Mouse (Mus musculus) hindbrain, embryonic 11.5 days (tissue): ENCODE results near the gene Phb. TPM values are rescaled to one million over a fixed set of nuclear protein-coding genes. Genes with fewer than 3 reads are reported as not detected.

ENCODE experiments used
- ATAC-seq: fragments of 200-750 bp; cut with Nextera tagmentation; 2 replicates; pipeline ENCODE4 v1.8.0; 2017; ENCODE audit warnings: mild to moderate bottlenecking, moderate TSS enrichment, moderate library complexity; ENCODE audit not compliant: low FRiP score
- DNase-seq: peaks from one replicate; pipeline ENCODE4 v3.0.0-alpha.2; 2015; ENCODE audit warnings: low spot score
- H3K27ac ChIP-seq: fragments of 300-500 bp; sonication (generic); 2 replicates; pipeline ENCODE4 v1.5.1; 2014; ENCODE audit warnings: mild to moderate bottlenecking, low read depth, low read length
- H3K27me3 ChIP-seq: fragments of 300-500 bp; sonication (generic); 2 replicates; pipeline ENCODE4 v1.6.1; 2014; ENCODE audit warnings: mild to moderate bottlenecking, low read length, moderate library complexity, mixed read lengths; ENCODE audit not compliant: control insufficient read depth, insufficient read depth
- H3K36me3 ChIP-seq: fragments of 300-500 bp; sonication (generic); 2 replicates; pipeline ENCODE4 v1.6.1; 2014; ENCODE audit warnings: mild to moderate bottlenecking, low read length, moderate library complexity, mixed read lengths; ENCODE audit not compliant: control insufficient read depth, insufficient read depth
- H3K4me1 ChIP-seq: fragments of 300-500 bp; sonication (generic); replicated peaks from 2 replicates; pipeline ENCODE4 v1.6.1; 2014; ENCODE audit warnings: low read length, mixed read lengths; ENCODE audit not compliant: control insufficient read depth, insufficient read depth
- H3K4me2 ChIP-seq: fragments of 300-500 bp; sonication (generic); replicated peaks from 2 replicates; pipeline ENCODE4 v1.6.1; 2014; ENCODE audit warnings: mild to moderate bottlenecking, low read depth, low read length
- H3K4me3 ChIP-seq: fragments of 300-500 bp; sonication (generic); 2 replicates; pipeline ENCODE4 v1.5.1; 2014; ENCODE audit warnings: low read depth, low read length
- H3K9ac ChIP-seq: fragments of 300-500 bp; sonication (generic); 2 replicates; pipeline ENCODE4 v1.6.1; 2014; ENCODE audit warnings: low read depth, low read length
- H3K9me3 ChIP-seq: fragments of 300-500 bp; sonication (generic); 2 replicates; pipeline ENCODE4 v1.6.1; 2016; ENCODE audit warnings: low read length; ENCODE audit not compliant: control insufficient read depth
- WGBS: fragments of 180-500 bp; shearing (Covaris S2); extraction: QIAGEN DNeasy Blood & Tissue Kit; methylation state at CpG from one replicate; pipeline ENCODE4 v1.1.7; 2014; 5-methylcytosine and 5-hydroxymethylcytosine counted together
- polyA plus RNA-seq: library from polyadenylated mRNA; unstranded; fragments of >200 nt; fragmentation: Nextera tagmentation; extraction: Ambion mirVana; gene quantifications from 2 replicates; pipeline ENCODE4 v1.2.1, GENCODE M21; 2014

Gene Phb
- polyA plus RNA-seq, 1 experiment from 2014 or later = 176 TPM

GRCm38 (mm10) chr11:95710478-95710877, 43.7 kb downstream of the Phb start:
- DNase-seq (no peak), ATAC-seq (no peak)
- no peak overlapping the region for H3K27ac ChIP-seq
- peaks cover 4% of the 10 kb centered on the region; the same call in 1 of the 2 replicates for H3K4me1 ChIP-seq
- H3K4me3 ChIP-seq = no peak overlapping the region
- WGBS = 81% methylated on average over 7 of the region's 7 CpGs
- H3K4me2 ChIP-seq = no peak overlapping the region
- H3K27me3 ChIP-seq = no peaks in the 10 kb centered on the region
- H3K9me3 ChIP-seq = no peaks in the 10 kb centered on the region
- H3K36me3 ChIP-seq = no peaks in the 10 kb centered on the region
- no peak overlapping the region for H3K9ac ChIP-seq

DNA sequence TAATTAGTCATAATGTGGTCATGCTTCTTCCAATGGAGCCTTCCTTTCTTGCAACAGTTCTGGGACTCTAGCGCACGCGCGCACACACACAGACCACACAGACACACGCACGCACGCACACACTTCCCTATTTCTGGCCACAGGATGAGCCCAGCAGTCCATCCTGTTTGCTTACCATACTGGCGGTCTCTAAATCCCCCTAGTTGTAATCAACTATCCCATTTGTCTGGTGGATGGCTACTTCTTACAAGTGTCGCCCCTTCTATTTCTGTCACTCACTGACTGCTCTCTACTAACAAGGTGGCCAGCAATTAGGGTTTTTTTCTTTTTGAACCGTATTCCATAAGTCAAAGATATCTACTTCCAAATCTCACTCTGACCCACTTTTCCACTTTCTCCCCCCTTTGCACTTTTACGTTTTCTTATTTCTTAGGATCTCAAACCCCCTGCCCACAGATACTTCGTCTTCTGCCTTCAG, 45.4 kb downstream of the Phb start:
- Histone ChIP-seq H3K36me3 (no peaks in the 10 kb centered on the region), H3K27me3 (no peaks in the 10 kb centered on the region), H3K4me3 (peak overlapping the region; percentile 92), H3K4me2 (peak overlapping the region; percentile 84), H3K9ac (no peak overlapping the region), H3K27ac (peak overlapping the region; percentile 98), H3K4me1 (peaks cover 4% of the 10 kb centered on the region; the same call in 1 of the 2 replicates), H3K9me3 (no peaks in the 10 kb centered on the region)
- ATAC-seq = peak; percentile 38
- WGBS = 37% methylated on average over 12 of the region's 12 CpGs
- no peak for DNase-seq

- no peaks in the 10 kb centered on the region for H3K9me3 ChIP-seq
- no peaks in the 10 kb centered on the region for H3K27me3 ChIP-seq
- ATAC-seq (peak; percentile 91), DNase-seq (peak; percentile 91)
- peaks cover 4% of the 10 kb centered on the region; the same call in 1 of the 2 replicates for H3K4me1 ChIP-seq
- H3K4me2 ChIP-seq = peak within 1 kb of the TSS; percentile 84
- under 1% methylated on average over 25 of the region's 103 CpGs for WGBS
- H3K36me3 ChIP-seq = no peaks in the 10 kb centered on the region
- H3K4me3 ChIP-seq = peak within 1 kb of the TSS; percentile 92
- peak within 1 kb of the TSS; percentile 96 for H3K9ac ChIP-seq
- peak within 1 kb of the TSS; percentile 98 for H3K27ac ChIP-seq
Observed at GRCm38 (mm10) chr11:95712563-95713224, 45.9 kb downstream of the Phb start, which contains the start of gene Zfp652. Zfp652 (plus strand) TSS chr11:95712673.

DNA sequence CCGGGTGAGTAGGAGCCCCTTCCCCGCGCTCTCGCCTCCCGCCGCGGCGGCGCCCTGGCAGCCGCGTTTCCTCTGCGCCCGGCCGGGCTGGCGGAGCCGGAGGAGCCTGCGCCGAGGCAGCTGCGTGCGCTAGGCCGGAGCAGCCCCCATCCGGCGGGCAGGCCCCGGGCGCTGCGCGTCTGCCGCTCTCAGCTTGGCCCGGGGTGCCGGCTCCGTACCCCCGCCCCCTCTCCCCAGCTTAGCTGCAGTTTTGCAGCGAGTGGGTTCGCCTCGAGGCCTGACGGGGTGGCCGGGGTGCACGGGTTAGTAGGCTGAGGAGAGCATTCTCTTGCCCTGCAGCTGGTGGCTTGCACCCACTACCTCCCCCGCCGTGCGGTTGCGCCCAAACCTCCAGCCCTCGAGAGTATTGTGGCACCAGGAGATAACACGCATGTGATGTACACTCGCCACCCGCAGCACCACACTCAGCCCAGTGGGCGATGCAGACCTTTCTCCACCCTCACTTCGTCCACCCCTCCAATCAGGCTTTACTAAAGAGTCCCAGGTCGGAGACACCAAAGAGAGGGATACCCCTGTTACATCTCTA, 46.6 kb downstream of the Phb start:
- H3K4me3 ChIP-seq = peak overlapping the region; percentile 92
- peak overlapping the region; percentile 84 for H3K4me2 ChIP-seq
- no peaks in the 10 kb centered on the region for H3K27me3 ChIP-seq
- H3K27ac ChIP-seq = peak overlapping the region; percentile 98
- DNase-seq = peak; percentile 68
- H3K36me3 ChIP-seq = no peaks in the 10 kb centered on the region
- peaks cover 4% of the 10 kb centered on the region; the same call in 1 of the 2 replicates for H3K4me1 ChIP-seq
- peak; percentile 68 for ATAC-seq
- under 1% methylated on average over 32 of the region's 49 CpGs for WGBS
- no peaks in the 10 kb centered on the region for H3K9me3 ChIP-seq
- H3K9ac ChIP-seq = peak overlapping the region; percentile 96

- H3K36me3 ChIP-seq = no peaks in the 10 kb centered on the region
- H3K4me3 ChIP-seq = peak overlapping the region; percentile 92
- H3K27ac ChIP-seq = peak overlapping the region; percentile 98
- ATAC-seq = 0 out of 2 replicates have a peak, but pooled peaks have one; percentile 9
- H3K4me2 ChIP-seq = peak overlapping the region; percentile 84
- peak overlapping the region; percentile 96 for H3K9ac ChIP-seq
- 2% methylated on average over 13 of the region's 13 CpGs for WGBS
- H3K9me3 ChIP-seq = no peaks in the 10 kb centered on the region
- H3K27me3 ChIP-seq = no peaks in the 10 kb centered on the region
- peaks cover 4% of the 10 kb centered on the region; the same call in 1 of the 2 replicates for H3K4me1 ChIP-seq
- no peak for DNase-seq
Observed at GRCm38 (mm10) chr11:95713811-95714241, 47.1 kb downstream of the Phb start.

DNA sequence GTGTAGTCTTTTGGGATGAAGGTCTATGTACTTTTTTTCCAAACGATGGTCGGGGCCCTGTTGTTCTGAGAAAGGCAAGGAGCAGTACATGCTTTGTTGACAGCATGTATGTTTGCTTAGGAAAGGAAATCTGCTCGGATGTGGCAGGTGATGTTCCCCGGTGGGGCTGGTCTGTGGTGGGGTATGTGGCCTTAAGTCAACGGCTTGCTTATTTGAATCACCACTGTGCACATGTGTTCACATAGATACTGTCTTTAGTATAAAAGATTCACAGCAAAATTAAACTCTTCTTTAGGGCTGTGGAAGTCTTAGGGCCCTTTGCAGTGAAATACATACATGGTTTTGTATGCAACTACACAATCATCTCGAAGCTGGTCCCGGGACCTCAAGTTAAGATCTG, 47.7 kb downstream of the Phb start:
- no peak for ATAC-seq
- H3K27me3 ChIP-seq = no peaks in the 10 kb centered on the region
- peaks cover 4% of the 10 kb centered on the region; the same call in 1 of the 2 replicates for H3K4me1 ChIP-seq
- no peaks in the 10 kb centered on the region for H3K9me3 ChIP-seq
- peak overlapping the region; percentile 92 for H3K4me3 ChIP-seq
- DNase-seq = peak; percentile 10
- H3K9ac ChIP-seq = peak overlapping the region; percentile 96
- 54% methylated on average over 7 of the region's 7 CpGs for WGBS
- no peak overlapping the region for H3K27ac ChIP-seq
- H3K36me3 ChIP-seq = no peaks in the 10 kb centered on the region
- H3K4me2 ChIP-seq = peak overlapping the region; percentile 84

DNA sequence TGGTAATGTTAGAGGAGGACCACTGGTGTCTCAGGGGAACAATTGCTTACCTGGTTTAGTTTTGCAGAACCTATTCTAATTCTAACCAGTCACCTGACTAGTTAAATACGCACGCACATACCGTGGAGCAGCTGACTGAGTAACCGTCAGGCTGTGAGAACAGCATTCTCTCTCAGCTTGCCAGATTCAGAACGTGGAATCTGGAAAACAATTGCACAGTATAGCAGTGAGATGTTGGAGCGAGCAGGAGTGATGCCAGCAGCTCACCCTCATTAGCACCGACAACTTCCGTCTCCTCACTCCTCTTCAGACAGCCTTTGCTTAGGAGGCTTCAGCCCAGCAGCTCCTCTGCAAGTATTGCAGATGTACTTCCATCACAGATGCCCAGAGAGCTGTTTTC, 49.4 kb downstream of the Phb start:
- no peak overlapping the region for H3K4me3 ChIP-seq

DNA sequence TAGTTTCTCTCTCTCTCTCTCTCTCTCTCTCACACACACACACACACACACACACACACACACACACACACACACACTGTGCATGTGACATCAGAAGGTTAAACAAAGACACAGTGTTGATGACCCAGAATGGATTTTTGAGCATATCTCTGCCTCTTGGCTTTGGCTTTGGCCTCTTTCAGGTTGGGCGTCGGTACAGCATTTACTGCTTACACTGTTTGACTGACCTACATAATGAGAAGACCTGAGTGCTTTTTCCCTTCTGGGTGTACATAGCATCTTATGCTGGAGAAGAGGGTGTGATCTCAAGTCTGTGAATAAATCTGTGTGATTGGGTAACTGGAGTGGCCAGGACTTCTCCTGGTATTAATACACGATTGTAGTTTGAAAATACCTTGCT, 52.6 kb downstream of the Phb start:
- H3K27ac ChIP-seq = no peak overlapping the region
- WGBS = 93% methylated on average over 3 of the region's 3 CpGs
- H3K9ac ChIP-seq = no peak overlapping the region
- no peak overlapping the region for H3K4me3 ChIP-seq
- no peak for DNase-seq
- H3K36me3 ChIP-seq = no peaks in the 10 kb centered on the region
- H3K9me3 ChIP-seq = no peaks in the 10 kb centered on the region
- no peak overlapping the region for H3K4me2 ChIP-seq
- ATAC-seq = no peak
- 0 out of 2 replicates have a peak, but pooled peaks cover 3% of the 10 kb centered on the region for H3K4me1 ChIP-seq
- H3K27me3 ChIP-seq = no peaks in the 10 kb centered on the region

More for the DNA sequence above, 49.4 kb downstream of the Phb start:
- H3K27me3 ChIP-seq = no peaks in the 10 kb centered on the region
- no peak overlapping the region for H3K9ac ChIP-seq
- WGBS = 78% methylated on average over 8 of the region's 8 CpGs
- H3K4me2 ChIP-seq = no peak overlapping the region
- DNase-seq (no peak), ATAC-seq (no peak)
- peaks cover 4% of the 10 kb centered on the region; the same call in 1 of the 2 replicates for H3K4me1 ChIP-seq
- no peaks in the 10 kb centered on the region for H3K36me3 ChIP-seq
- no peak overlapping the region for H3K27ac ChIP-seq
- H3K9me3 ChIP-seq = no peaks in the 10 kb centered on the region
